Mouse (Mus musculus) liver, adult 2 months (tissue): ENCODE results near the gene Dag1.

ENCODE experiments used
- CTCF ChIP-seq: fragments of 200-500 bp; IDR thresholded peaks from 2 replicates; pipeline ENCODE4 v1.5.1; 2011; ENCODE audit warnings: low read depth, low read length, control low read depth
- POLR2A ChIP-seq: fragments of 200-500 bp; IDR thresholded peaks from 2 replicates; pipeline ENCODE4 v1.6.1; 2011; ENCODE audit warnings: low read length, control low read depth; ENCODE audit not compliant: insufficient read depth; ENCODE audit errors: extremely low read depth

- TF ChIP-seq CTCF (no peak), POLR2A (no peak)
These were observed 35.7 kb downstream of the Dag1 start for GRCm38 (mm10) chr9:108227911-108228649.
